Mouse (Mus musculus) myocyte (in vitro differentiated cells): ENCODE data around the gene Son.

ENCODE experiments used
- CEBPB ChIP-seq: IDR thresholded peaks from 2 replicates; pipeline ENCODE4 v1.6.1; 2011; ENCODE audit warnings: mild to moderate bottlenecking, moderate library complexity; ENCODE audit not compliant: poor library complexity, insufficient read depth, severe bottlenecking
- MAX ChIP-seq: IDR thresholded peaks from one replicate; pipeline ENCODE4 v1.6.1; 2011; ENCODE audit warnings: low read depth, mild to moderate bottlenecking, control low read depth
- MYOG ChIP-seq, 3 experiments: IDR thresholded peaks; one replicate each; pipeline ENCODE4 v1.6.1; 2011; ENCODE audit warnings: control low read depth in 2 of 3, low read depth in 2 of 3, mild to moderate bottlenecking in 2 of 3; ENCODE audit not compliant: insufficient read length in 2 of 3, control insufficient read depth in 1 of 3, insufficient read depth in 1 of 3
- POLR2A ChIP-seq: IDR thresholded peaks from one replicate; pipeline ENCODE4 v1.6.1; 2011; ENCODE audit warnings: low read depth, mild to moderate bottlenecking, control low read depth, moderate library complexity; ENCODE audit not compliant: insufficient read length
- SRF ChIP-seq: IDR thresholded peaks from one replicate; pipeline ENCODE4 v1.6.1; 2011; ENCODE audit warnings: low read depth; ENCODE audit not compliant: control insufficient read depth, insufficient read length
- TCF12 ChIP-seq: IDR thresholded peaks from one replicate; pipeline ENCODE4 v1.6.1; 2011; ENCODE audit warnings: mild to moderate bottlenecking, control low read depth; ENCODE audit not compliant: poor library complexity, insufficient read depth, severe bottlenecking
- USF1 ChIP-seq: IDR thresholded peaks from one replicate; pipeline ENCODE4 v1.6.1; 2011; ENCODE audit warnings: low read depth, mild to moderate bottlenecking, control low read depth, moderate library complexity

DNA sequence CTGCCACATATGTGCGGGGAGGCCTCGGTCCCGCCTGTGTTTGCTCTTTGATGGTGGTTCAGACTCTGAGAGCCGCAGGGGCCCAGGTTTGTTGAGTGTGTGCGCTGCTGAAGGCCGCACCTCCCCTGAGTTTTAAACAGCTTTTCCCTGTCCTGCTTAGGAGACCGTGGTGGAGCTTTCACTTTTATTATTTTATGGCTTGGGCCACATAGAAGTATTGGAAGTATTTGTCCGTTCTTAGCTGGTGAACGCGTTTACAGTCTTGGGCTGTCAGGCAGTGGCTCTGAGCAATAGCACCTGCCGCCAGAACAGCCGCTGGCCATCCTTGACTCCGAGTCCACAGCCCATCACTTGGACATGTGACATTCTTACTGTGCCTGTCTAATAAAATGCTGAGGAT lies 54.6 kb downstream of the Son start:
- TF ChIP-seq MAX (no peak), POLR2A (no peak), TCF12 (no peak), USF1 (no peak), CEBPB (no peak), MYOG (IDR thresholded peaks at IDR 0.05; ENCODE audit: control insufficient read depth in 1 of 3, insufficient read depth in 1 of 3, insufficient read length in 2 of 3, low read depth in 2 of 3) (no peak), SRF (no peak)
